Mouse (Mus musculus) thymus, postnatal 14 days (tissue): ENCODE data around the gene Nfic.
"Not testable (repeated sequence)": the region's sequence is repeated elsewhere in the genome, so short reads cannot be mapped to it uniquely, and the experiment has no call there.

Experiments used
- DNase-seq: peaks from one replicate; pipeline ENCODE4 v3.0.0; 2021

The Nfic gene

GRCm38 (mm10) chr10:81458267-81458666 lies 2.8 kb upstream of the Nfic start:
- no peak for DNase-seq

GRCm38 (mm10) chr10:81457624-81458023 lies 2.2 kb upstream of the Nfic start:
- DNase-seq, result no peak

- no peak for DNase-seq
Observed at GRCm38 (mm10) chr10:81456983-81457563, 1.6 kb upstream of the Nfic start.

GRCm38 (mm10) chr10:81454106-81454505 lies 1.3 kb downstream of the Nfic start:
- no peak for DNase-seq

GRCm38 (mm10) chr10:81452947-81453288 lies 2.5 kb downstream of the Nfic start:
- no peak for DNase-seq

- DNase-seq, result no peak
Observed at GRCm38 (mm10) chr10:81452237-81452946, 3.0 kb downstream of the Nfic start.

- no peak for DNase-seq
Observed at GRCm38 (mm10) chr10:81451365-81451745, 4.1 kb downstream of the Nfic start.

GRCm38 (mm10) chr10:81450641-81451364 lies 4.6 kb downstream of the Nfic start:
- DNase-seq, result no peak

- peak; percentile 85 for DNase-seq
Observed at GRCm38 (mm10) chr10:81450140-81450539, 5.3 kb downstream of the Nfic start.

- DNase-seq, result not testable (repeated sequence)
Observed at GRCm38 (mm10) chr10:81445516-81445915, 9.9 kb downstream of the Nfic start.

- no peak for DNase-seq
Observed at GRCm38 (mm10) chr10:81441019-81441418, 14.4 kb downstream of the Nfic start.

- no peak for DNase-seq
Observed at GRCm38 (mm10) chr10:81435436-81435835, 20.0 kb downstream of the Nfic start.

GRCm38 (mm10) chr10:81434361-81435263 lies 20.8 kb downstream of the Nfic start:
- peak; percentile 36 for DNase-seq

- peak; percentile 69 for DNase-seq
Observed at GRCm38 (mm10) chr10:81433541-81434289, 21.7 kb downstream of the Nfic start.

- DNase-seq, result peak; percentile 94
Observed at GRCm38 (mm10) chr10:81432868-81433262, 22.6 kb downstream of the Nfic start.

GRCm38 (mm10) chr10:81432169-81432867 lies 23.1 kb downstream of the Nfic start:
- no peak for DNase-seq

- peak; percentile 42 for DNase-seq
Observed at GRCm38 (mm10) chr10:81431526-81432168, 23.8 kb downstream of the Nfic start.

- peak; percentile 64 for DNase-seq
Observed at GRCm38 (mm10) chr10:81430831-81431525, 24.5 kb downstream of the Nfic start.

- DNase-seq, result peak; percentile 80
Observed at GRCm38 (mm10) chr10:81430141-81430830, 25.1 kb downstream of the Nfic start.

GRCm38 (mm10) chr10:81429605-81430061 lies 25.8 kb downstream of the Nfic start:
- DNase-seq, result peak; percentile 85
